Mouse (Mus musculus) bone marrow, adult 2 months (tissue): Measurements from ENCODE around the gene Dgkz.

Experiments
- CTCF ChIP-seq: fragments of 200-500 bp; IDR thresholded peaks from 2 replicates; pipeline ENCODE4 v1.5.1; 2011; ENCODE audit warnings: low read length, control low read depth; ENCODE audit not compliant: control insufficient read depth, insufficient read depth
- POLR2A ChIP-seq: fragments of 200-500 bp; IDR thresholded peaks from 2 replicates; pipeline ENCODE4 v1.6.1; 2011; ENCODE audit warnings: low read depth, mild to moderate bottlenecking, control low read depth, low read length, borderline replicate concordance; ENCODE audit not compliant: control insufficient read depth

GRCm38 (mm10) chr2:91980830-91981229 is 5.2 kb upstream of the Dgkz start:
- TF ChIP-seq POLR2A, result no peak
- TF ChIP-seq CTCF, result no peak
